Mouse (Mus musculus): ENCODE data around the gene Tirap.

Tirap gene

GRCm38 (mm10) chr9:35188700-35189099, 11.4 kb downstream of the Tirap start:
- DNase-seq (ENCODE audit: low spot score in 2 of 2) = peak in 1 of 2 experiments; percentile 51

- DNase-seq (ENCODE audit: low spot score in 2 of 2) = no peak
Measured at GRCm38 (mm10) chr9:35187351-35187903, 12.7 kb downstream of the Tirap start.

- DNase-seq (ENCODE audit: low spot score in 2 of 2) = no peak
Measured at GRCm38 (mm10) chr9:35186430-35186829, 13.7 kb downstream of the Tirap start.

- DNase-seq (ENCODE audit: low spot score in 2 of 2) = no peak
Measured at GRCm38 (mm10) chr9:35183359-35183758, 16.7 kb downstream of the Tirap start.

- DNase-seq (ENCODE audit: low spot score in 2 of 2) = no peak
Measured at GRCm38 (mm10) chr9:35182832-35183231, 17.3 kb downstream of the Tirap start.

GRCm38 (mm10) chr9:35176124-35176659, 23.9 kb downstream of the Tirap start:
- DNase-seq (ENCODE audit: low spot score in 2 of 2) = no peak

- DNase-seq (ENCODE audit: low spot score in 2 of 2) = peak; percentile 89 to 97
Measured at GRCm38 (mm10) chr9:35175251-35176123, 24.6 kb downstream of the Tirap start, which contains the start of gene Dcps. Dcps (minus strand) TSS chr9:35176061.

GRCm38 (mm10) chr9:35173331-35173730, 26.8 kb downstream of the Tirap start:
- DNase-seq (ENCODE audit: low spot score in 2 of 2) = no peak

- DNase-seq (ENCODE audit: low spot score in 2 of 2) = no peak
Measured at GRCm38 (mm10) chr9:35170071-35170470, 30.0 kb downstream of the Tirap start.

- DNase-seq (ENCODE audit: low spot score in 2 of 2) = no peak
Measured at GRCm38 (mm10) chr9:35166798-35167635, 33.1 kb downstream of the Tirap start.

GRCm38 (mm10) chr9:35166144-35166797, 33.8 kb downstream of the Tirap start:
- no peak for DNase-seq (ENCODE audit: low spot score in 2 of 2)

- no peak for DNase-seq (ENCODE audit: low spot score in 2 of 2)
Measured at GRCm38 (mm10) chr9:35164142-35164874, 35.8 kb downstream of the Tirap start.

- DNase-seq (ENCODE audit: low spot score in 2 of 2) = no peak
Measured at GRCm38 (mm10) chr9:35163011-35163690, 36.9 kb downstream of the Tirap start.

- no peak for DNase-seq (ENCODE audit: low spot score in 2 of 2)
Measured at GRCm38 (mm10) chr9:35161721-35162120, 38.4 kb downstream of the Tirap start.

- no peak for DNase-seq (ENCODE audit: low spot score in 2 of 2)
Measured at GRCm38 (mm10) chr9:35160662-35161061, 39.4 kb downstream of the Tirap start.

- DNase-seq (ENCODE audit: low spot score in 2 of 2) = no peak
Measured at GRCm38 (mm10) chr9:35158477-35158876, 41.6 kb downstream of the Tirap start.

- no peak for DNase-seq (ENCODE audit: low spot score in 2 of 2)
Measured at GRCm38 (mm10) chr9:35156862-35157261, 43.2 kb downstream of the Tirap start.

GRCm38 (mm10) chr9:35156002-35156710, 43.9 kb downstream of the Tirap start:
- peak in 1 of 2 experiments; percentile 40 for DNase-seq (ENCODE audit: low spot score in 2 of 2)

GRCm38 (mm10) chr9:35152923-35153322, 47.2 kb downstream of the Tirap start:
- DNase-seq (ENCODE audit: low spot score in 2 of 2) = no peak
